Mouse (Mus musculus): ENCODE results near the gene Tmem200b.

DNA sequence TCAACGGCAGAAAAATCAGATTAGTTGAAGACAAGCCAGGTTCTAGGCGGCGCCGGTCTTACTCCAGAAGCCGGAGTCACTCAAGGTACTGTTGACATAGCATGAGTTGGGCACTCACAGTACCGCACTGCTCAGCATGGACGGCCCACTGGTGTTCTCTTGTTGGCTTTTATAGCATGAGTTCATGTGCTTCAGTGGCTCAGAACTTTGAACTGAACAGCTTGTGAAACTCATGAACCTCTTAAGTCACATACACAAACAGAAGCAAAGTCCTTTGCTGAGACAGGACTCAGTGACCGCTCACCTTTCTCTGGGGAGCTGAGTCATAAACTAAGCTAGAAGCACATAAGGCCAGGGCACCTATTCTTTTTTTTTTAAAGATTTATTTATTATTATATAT, 23.8 kb upstream of the Tmem200b start:
- TF ChIP-seq CTCF (IDR thresholded peaks at IDR 0.05; ENCODE audit: insufficient read depth, low read depth, low read length) (no peak), POLR2A (IDR thresholded peaks at IDR 0.05; ENCODE audit: insufficient read depth, low read depth, low read length) (no peak)

Measured in olfactory bulb, adult 2 months (tissue).